Mouse (Mus musculus): Measurements from ENCODE around the gene Amfr.

- TF ChIP-seq CTCF (IDR thresholded peaks at IDR 0.05; ENCODE audit: borderline replicate concordance, insufficient read depth, low read length) (no peak), POLR2A (IDR thresholded peaks at IDR 0.05; ENCODE audit: low read depth, low read length) (no peak)
Measured at GRCm38 (mm10) chr8:93940542-93941423, 71.9 kb downstream of the Amfr start.
